Mouse (Mus musculus): Measurements from ENCODE around the gene Fkbp10. TPM values are rescaled to one million over a fixed set of nuclear protein-coding genes. Genes with fewer than 3 reads are reported as not detected.
A peak's percentile ranks its signal among the peaks of the same experiment; 100 is the strongest.

Fkbp10 gene
- total RNA-seq, 2 experiments from 2014 or later: 34.6 to 38.3 TPM

DNA sequence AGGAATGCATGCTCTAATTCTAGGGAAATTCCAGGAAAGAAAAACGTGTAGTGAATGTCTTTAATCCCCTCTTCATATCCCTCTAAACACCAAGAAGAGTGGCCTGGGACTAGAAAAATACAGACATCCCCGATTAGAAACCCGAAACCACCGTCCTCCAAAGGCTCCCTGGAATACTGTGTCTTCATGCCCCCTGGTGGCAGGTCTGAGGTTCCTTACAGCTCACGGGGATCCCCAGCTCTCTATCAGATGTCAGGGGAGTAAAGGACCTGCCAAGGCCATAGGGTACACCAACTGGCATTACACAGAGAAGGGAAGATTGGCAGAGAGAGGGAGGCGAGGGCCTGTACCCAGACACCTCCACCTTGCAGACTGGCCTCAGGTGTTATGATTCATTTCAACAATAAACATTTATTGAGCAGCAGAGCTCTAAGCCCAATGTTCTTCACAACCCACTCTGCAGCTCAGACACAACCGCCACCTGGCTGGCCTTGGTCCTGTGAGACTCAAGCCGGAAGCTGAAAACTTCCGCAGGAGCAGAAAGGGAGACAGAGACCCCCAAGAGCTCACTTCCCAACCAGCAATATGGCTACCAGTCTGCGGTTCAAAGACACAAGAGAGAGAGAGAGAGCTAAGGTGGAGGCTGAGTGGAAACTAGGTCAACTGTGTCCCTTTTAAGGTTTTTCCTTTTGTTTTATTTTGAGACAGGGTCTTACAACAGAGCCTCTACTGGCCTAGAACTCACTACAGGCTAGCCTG lies 7.2 kb upstream of the Fkbp10 start:
- DNase-seq: peak; percentile 82 to 88
- intact Hi-C loops (cut with DNase I): loop anchor here (1.0 kb wide), 1 partner anchor 46 kb away; no protein-coding TSS in a partner anchor

DNA sequence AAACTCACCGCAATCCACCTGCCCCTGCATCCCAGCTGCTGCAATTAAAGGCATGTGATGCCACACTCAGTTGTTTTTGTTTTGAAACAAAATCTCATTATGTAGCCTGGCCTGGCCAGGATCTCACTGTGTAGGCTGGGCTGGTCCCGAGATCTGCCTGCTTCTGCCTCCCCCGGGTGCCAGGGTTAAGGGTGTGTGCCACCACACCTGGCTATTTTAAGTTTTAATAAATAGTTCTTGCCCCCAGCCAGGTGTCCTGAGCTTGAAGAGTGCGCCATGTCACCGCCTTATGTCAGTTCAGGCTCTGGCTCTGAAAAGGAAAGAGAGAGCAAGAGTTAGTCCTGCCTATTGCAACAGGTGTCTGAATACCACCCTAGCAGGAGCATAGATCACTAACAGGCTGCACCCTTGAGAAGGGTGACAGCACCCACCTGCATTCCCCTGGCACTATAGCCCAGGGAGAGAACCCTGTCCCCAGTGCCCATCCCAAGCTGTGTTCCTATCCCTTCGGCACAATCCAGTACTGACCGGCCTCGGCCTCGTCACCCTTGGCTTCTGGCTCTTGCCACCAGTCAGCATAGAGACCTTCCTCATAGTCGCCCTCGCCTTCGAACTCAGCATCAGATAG lies 6.5 kb upstream of the Fkbp10 start:
- intact Hi-C loops (cut with DNase I): loop anchor here (1.0 kb wide), 1 partner anchor 47 kb away; no protein-coding TSS in a partner anchor
- no peak for DNase-seq

DNA sequence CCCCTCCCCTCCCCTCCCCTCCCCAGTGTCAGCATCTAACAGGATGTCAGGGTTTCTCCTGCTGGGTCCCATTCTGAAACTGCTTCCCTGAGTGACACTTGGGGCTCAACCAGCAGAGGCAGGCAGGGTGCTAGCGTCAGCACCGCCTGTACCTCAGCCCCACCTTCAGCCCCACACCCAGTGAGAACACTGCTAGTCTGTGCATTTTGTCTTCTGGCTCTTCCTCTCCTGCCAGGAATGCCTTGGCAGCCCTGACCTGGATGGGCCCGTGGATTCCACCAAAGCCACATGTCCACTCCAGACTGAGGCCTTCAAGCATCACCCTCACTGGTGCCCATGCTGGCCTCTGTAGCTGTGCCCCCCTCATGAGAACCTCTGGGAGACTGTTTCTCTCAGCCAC lies 5.8 kb upstream of the Fkbp10 start:
- intact Hi-C loops (cut with DNase I): no loop called here
- DNase-seq: no peak

DNA sequence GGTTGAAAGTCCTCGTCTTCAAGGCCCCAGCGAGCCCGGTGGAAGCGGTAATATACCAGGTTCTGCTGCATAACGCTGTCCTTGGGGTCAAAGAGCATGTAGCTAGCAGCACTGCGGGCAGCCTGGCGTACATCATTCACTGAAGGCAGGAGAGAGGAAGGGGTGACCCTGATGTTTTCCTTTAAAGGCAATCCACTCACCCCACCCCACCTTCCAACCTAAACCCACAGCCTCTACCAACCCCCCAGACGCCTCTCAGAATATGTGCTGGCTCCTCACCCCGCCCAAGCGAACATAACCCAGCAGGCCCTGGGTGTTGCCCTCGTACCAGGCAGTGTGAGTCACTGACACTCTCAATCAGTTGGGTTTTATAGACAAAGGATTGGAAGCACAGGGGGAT lies 3.8 kb upstream of the Fkbp10 start:
- no peak for DNase-seq
- intact Hi-C loops (cut with DNase I): no loop called here

DNA sequence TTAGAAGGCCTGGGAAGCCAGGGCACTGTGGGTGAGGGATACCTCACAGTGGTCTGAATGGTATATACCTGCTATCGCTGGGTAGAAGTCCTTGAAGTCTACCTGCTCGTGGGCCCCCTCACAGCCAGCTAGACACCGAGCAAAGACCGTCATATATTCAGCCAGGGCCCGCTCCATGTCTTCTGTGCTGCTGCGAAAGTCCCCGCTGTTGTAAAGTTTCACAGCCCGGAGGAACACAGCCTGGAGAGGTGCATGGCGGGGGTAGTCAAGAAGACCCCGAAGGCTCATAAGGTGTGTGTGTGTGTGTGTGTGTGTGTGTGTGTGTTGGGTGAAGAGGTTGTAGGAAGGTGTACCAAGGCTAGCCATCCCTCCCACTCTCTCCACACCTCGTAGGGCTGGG lies 2.0 kb upstream of the Fkbp10 start:
- intact Hi-C loops (cut with DNase I): no loop called here

DNA sequence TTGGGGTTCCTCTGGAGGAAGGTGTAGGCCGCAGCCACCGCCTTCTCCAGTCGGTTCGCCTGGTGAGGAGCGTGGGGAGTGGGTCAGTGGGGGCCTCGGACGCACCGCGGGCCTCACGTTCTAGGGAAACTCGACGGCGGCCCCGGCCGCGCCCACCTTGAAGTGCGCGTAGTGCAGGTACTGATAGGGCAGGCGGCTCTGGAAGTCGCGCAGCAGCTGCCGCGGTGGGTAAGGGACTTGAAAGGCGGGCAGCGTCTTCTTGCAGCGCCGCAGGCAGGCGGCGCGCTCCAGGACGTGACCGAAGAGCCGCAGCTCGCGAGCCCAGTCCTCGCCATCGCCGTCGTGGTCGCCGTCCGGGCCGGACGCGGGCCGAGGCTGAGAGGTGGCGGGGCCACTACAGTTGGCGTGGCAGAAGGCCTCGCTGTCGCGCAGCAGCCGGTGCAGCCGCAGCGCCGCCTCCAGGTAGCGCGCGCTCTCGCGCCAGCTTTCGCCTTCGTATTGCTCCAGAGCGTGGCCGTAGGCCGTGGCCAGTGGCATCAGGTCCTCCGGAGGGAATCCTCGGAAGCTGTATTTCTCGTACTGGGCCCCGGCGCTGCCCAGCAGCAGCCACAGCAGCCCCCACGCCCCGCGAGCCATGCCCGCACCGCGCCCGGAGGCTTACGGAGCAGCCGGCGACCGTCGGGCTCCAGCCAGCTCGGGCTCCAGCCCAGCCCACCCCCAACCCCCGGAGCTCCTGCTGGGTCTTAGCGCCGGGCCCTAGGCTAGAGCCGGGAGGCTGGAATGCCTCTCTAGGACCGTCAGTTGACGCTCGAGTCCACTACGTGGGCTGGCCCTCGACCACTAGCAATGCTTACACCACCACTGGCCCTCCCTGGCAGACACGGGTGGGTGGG lies 1.2 kb upstream of the Fkbp10 start, which contains the start of gene P3h4:
Gene P3h4 (minus strand): TSS at position 816 of the 893 bp plus-strand sequence.
- DNase-seq: peak; percentile 86 to 88
- intact Hi-C loops (cut with DNase I): no loop called here

More for the DNA sequence above, 2.0 kb upstream of the Fkbp10 start:
- no peak for DNase-seq

DNA sequence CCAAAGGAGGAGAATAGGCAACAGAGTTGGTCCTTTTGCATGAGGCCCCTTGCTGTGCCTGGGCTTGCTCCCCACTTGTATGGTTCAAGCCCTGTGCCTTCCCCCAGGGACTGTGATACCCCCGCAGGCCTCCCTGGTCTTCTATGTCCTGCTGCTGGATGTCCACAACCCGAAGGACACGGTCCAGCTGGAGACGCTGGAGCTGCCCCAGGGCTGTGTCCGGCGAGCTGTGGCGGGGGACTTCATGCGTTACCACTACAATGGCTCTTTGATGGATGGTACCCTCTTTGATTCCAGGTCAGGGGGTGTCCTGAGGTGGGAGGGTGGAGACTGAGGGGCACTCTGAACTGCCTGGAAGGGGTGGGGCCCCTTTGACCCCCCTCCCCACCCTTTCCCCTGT lies 6.0 kb downstream of the Fkbp10 start:
- no peak for DNase-seq
- intact Hi-C loops (cut with DNase I): loop anchor here (10.0 kb wide), 1 partner anchor 283 kb away; the partner anchor contains the start of gene Dhx58

DNA sequence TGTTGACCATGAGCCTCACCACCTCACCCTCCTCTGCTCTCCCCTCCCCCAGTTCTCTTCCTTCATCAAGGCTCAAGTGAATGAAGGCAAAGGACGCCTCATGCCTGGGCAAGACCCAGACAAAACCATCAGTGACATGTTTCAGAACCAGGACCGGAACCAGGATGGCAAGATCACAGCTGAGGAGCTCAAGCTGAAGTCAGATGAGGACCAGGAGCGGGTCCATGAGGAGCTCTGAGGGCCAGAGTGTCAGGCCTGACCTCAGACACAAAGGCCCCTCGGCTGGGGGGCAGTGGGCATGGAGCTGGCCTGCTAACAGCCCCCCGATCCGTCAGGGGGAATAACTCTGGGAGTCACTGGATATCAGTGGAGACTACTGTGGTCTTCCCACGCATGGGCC lies 8.3 kb downstream of the Fkbp10 start:
- intact Hi-C loops (cut with DNase I): loop anchor here (10.0 kb wide), 1 partner anchor 281 kb away; the partner anchor contains the start of gene Dhx58
- no peak for DNase-seq

DNA sequence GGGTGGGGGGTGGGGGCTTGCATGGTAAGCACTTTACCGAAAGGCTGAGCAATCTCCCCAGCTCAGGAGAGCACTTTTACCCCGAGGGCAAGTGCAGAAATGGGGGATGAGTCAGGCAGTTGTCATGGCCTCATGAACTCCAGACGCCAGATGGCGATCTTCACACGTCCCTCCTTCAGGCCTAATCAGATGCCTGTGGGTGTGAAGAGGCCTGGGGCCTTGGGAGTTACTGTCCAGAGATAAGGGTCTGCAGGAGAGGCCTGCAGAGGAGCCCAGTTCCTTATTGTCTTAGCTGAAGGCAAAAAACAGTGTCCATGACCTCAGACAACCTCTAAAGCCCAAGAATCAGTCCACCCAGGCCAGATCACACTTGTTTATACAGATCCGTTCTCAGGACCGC lies 10.4 kb downstream of the Fkbp10 start:
- intact Hi-C loops (cut with DNase I): loop anchor here (1.0 to 10.0 kb wide), 3 partner anchors 46 to 279 kb away; partner anchors contain the start of genes Dhx58 and Klhl11
- peak; percentile 83 to 85 for DNase-seq

DNA sequence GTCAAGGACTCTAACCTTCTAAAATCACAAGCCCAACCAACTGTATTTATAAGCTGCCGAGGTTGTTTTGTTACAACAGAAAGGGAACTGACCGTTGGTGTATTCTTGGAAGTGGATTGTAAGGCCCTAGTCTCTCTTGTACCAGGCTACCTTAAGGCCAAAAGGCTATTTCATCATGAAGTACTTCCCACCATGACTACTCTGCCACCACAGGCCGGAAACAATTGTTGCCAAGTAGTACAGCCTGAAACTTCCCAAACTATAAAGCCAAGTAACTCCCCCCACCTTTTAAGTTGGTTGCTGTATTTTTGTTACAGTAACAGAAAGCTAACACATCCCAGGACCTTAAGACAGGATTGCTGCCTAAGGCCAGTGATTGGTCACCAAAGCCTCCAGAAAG lies 11.3 kb downstream of the Fkbp10 start:
- intact Hi-C loops (cut with DNase I): loop anchor here (1.0 to 10.0 kb wide), 3 partner anchors 45 to 278 kb away; partner anchors contain the start of genes Dhx58 and Klhl11
- no peak for DNase-seq

DNA sequence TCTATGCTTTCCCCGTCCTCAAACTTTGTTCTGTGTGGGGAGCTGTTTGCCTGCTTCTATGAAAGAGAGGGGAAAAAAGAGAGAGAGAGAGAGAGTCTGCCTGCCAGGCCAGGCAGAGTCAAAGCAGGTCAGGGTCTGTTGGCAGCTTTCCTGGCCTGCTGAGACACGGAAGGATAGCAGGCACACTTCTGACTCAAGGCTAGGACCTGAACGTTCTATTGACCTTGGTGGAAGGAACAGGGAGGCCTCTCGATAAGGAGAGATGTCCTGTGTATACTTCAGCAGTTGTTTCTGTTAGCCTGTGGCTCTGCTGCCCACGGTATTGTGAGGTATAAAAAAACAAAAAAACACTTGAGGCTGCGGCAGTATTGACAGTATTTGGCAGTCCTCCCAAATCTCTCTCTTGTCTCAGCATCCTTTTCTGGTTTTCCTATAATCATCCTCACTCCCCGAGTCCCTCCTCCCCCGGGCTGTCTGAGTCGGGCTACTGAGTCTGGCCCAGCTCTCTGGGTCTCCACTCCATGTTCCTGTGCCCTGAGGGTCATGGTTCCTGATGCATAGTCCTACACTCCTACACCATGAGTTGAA lies 13.2 kb downstream of the Fkbp10 start:
- peak; percentile 45 to 67 for DNase-seq
- intact Hi-C loops (cut with DNase I): loop anchor here (5.0 to 10.0 kb wide), 2 partner anchors 129 to 276 kb away; partner anchors contain the start of gene Dhx58

DNA sequence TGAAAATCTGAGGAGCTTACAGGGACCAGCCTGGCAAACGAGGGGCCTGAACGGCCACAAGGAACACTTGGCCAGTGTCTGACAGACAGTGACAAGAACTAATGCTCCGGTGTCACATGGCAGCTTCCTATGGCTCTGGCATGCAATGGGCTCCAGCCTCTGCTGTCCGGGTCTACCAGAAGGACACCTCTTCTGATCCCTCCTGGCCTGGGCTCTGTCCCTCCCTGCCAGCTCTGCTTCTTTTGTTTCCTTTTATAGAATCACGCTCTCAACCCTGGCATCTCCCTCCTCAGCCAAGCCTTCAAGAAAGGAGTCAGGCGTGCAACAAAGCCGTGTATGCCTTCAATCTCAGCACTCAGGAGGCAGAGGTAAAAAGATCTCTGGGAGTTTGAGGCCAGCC lies 14.6 kb downstream of the Fkbp10 start:
- intact Hi-C loops (cut with DNase I): no loop called here
- peak in 1 of 2 experiments; percentile 39 for DNase-seq

DNA sequence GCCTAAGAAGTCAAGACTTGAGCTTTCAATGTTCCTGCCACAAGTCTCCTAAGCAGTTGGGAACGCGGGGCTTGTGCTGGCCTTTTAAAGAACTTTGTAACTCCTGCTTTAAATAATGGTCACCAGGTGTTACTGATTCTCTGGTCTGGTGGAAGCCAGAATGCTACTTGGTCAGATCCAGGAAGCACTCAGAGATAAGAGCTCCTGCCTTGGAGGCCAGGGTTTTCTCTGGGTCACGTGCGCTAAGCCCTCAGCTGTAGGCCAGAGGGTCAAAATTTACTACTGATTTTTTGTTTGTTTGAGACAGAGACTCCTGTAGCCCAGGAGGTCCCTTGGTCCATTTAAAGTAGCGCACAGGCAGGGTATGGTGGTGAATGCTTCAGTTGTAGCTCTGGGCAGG lies 16.5 kb downstream of the Fkbp10 start:
- intact Hi-C loops (cut with DNase I): no loop called here
- DNase-seq: no peak

DNA sequence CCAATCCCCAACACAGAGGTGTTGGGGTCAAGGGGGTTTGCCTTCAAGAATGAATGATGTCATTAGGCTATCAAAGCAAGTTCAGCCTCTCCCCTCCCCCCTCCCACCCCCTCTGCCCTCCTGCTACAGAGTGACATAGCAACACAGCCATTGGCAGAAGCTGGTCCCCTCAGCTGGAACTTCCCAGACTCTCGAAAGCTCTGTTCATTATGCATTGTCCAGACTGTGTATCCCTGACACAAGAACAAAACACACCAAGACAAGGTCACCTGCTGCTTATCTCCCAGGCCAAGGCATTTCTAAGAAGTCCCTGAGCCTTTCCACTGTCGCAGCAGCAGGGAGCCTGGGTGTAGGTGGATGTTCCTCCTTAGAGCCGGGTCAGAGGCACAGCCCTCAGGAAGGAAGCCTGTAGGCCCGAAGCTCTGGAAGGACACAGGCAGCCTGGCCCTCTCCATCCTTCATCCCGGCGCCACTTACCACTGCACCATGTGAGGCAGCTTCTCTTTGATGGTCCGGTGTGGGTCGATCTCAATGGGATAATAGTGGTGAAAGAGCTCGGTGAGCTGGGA lies 20.3 kb downstream of the Fkbp10 start:
- intact Hi-C loops (cut with DNase I): no loop called here
- DNase-seq: no peak

DNA sequence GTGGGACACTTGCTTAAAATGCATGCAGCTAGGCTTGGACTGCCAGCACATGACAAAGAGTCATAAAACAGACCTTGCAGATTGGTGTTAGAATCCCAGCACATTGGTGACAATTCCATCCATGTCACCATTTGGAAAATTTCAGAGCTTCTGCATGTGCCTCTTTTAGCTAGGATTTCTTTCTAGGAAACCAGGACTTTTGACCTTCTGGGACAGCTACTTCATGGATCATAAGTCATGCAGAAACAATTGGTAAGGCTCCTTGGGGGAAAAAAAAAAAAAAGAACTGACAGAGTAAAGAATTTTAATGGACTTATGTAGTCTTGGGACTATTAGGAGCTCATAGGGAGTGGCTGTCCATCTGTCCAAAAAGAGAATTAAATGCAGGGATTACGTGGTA lies 22.4 kb downstream of the Fkbp10 start:
- no peak for DNase-seq
- intact Hi-C loops (cut with DNase I): no loop called here

DNA sequence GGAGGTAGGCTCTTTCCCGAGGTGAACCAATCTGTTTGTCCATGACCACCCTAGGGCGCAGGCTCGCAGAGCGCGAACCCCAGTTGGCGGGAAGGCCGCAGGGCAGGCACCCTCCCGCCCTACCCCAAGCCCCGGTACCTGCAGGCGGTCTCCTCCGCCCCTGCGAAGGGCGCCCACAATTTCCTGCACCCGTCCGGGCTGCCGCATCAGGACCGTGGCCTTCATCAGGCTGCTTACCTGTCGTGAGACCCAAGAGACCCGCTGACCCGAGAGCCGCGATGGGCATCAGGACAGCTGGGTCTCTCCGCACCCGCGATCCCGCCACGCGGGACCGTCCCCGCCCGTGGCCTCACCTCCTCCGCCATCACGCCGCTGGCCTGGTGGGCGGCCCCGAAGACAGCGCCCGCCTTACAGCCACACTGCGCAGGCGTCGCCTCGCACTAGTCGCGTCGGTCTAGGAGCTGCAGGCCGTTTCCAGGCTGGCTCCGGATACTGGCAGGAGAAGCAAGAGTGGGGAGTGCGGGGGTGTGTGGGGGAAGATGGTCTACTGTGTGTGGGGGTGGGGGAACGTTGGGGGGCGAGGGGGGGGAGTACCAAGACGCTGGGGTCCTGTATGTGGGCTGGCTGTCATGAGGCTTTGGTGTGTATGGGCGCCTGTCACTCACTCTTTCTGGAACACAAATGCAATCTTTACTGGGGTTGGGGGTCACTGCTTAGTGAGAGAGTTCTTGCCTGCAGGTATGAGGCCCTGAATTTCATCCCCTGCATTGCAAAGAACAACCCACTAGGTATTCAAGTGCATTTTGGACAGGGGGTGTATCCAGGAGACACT lies 25.4 kb downstream of the Fkbp10 start:
- intact Hi-C loops (cut with DNase I): no loop called here
- peak; percentile 90 to 92 for DNase-seq

DNA sequence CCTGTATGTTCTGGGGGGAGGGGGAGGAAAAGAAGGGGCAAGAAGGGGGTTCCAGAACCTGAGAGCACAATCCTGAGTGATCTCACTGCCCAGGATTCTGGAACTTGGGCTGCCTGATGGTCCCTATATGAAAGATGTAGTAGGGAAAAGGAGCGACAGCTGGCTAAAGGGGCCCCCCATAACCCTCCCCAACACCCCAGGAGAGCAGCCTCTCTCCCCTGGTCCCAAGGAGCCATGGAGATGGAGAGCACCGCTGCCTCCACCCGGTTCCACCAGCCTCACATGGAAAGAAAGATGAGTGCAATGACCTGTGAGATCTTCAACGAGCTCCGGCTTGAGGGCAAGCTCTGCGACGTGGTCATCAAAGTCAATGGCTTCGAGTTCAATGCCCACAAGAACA lies 26.3 kb downstream of the Fkbp10 start, which contains the start of the genes Nt5c3b and Klhl10:
Gene Nt5c3b (minus strand): TSS at position 12 of the 400 bp plus-strand sequence.
Gene Klhl10 (plus strand): TSS at position 121 of the 400 bp plus-strand sequence.
- intact Hi-C loops (cut with DNase I): no loop called here
- no peak for DNase-seq

DNA sequence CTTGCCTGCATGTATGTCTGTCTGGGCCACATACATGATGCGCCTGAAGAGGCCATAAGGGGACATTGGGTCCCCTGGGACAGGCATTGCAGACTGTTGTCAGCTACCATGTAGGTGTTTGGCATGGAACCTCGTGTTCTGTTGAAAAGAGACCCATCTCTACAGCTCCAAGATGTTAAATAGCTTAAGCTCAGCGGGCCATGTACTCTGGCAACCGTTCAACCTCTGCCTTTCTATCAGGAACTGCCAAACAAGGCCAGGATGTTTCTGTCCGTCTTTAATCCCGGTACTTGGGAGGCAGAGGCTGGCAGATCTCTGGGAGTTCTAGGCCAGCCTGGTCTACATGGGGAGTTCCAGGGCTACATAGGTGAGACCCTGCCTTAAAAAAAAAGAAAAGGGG lies 27.1 kb downstream of the Fkbp10 start:
- intact Hi-C loops (cut with DNase I): no loop called here
- no peak for DNase-seq

DNA sequence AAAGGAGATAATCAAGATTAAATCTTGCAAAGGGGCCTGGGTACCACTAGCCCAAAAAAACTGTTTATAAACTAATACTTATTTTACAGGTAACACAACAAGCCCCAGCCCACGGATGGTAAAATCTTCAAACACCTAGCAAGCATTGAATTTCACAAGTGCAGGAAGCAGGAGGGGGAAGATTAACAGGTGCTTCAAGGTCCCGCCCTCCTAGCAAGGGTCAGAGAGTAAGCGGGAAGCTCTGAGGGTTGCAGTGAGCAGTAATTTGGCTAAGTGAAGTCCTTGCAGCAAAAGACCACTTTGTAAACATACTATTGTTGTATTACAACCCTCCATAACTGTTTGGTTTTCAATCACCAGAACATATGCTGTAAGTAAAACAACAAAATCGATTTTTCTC lies 41.8 kb downstream of the Fkbp10 start:
- no peak for DNase-seq
- intact Hi-C loops (cut with DNase I): no loop called here

All from heart, postnatal 14 days (tissue).